Mouse (Mus musculus) testis, adult 2 months (tissue): ENCODE measurements around the gene Mrps17.

Source experiments
- CTCF ChIP-seq: fragments of 200-500 bp; IDR thresholded peaks from 2 replicates; pipeline ENCODE4 v1.5.1; 2012; ENCODE audit warnings: low read depth, mild to moderate bottlenecking, inconsistent platforms, low read length, moderate library complexity; ENCODE audit not compliant: control insufficient read depth, insufficient read depth, insufficient replicate concordance
- POLR2A ChIP-seq: fragments of 200-500 bp; IDR thresholded peaks from 2 replicates; pipeline ENCODE4 v1.6.1; 2012; ENCODE audit warnings: low read depth, mild to moderate bottlenecking, inconsistent platforms, low read length, moderate library complexity; ENCODE audit not compliant: control insufficient read depth

DNA sequence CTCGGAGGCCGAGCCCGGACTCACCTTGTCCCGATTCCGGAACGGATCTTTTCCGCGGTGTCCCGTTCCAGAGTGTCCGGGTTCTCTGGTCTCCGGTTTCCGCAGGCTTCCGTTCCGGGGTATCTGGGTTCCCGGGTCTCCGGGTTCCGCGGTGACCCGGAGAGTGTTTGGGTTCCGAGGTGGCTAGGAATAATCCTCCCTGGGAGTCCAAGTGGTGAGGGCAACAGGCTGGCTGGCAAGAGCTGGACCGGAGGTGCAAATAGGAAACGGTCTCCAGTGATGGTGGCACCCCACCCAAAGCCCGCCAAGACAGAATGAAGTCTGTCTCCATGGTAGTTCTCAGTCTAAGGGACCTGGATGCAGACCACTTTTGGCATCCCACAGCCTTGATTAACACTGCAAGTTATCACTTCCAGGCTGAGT lies 45.2 kb upstream of the Mrps17 start, which contains the start of gene Zfp11:
- TF ChIP-seq CTCF (no peak), POLR2A (peak; percentile 86)
